Mouse (Mus musculus): ENCODE data around the gene Birc6.

The Birc6 gene

GRCm38 (mm10) chr17:74707637-74708152 lies 179.6 kb downstream of the Birc6 start:
- in situ Hi-C loops (cut with MseI, MboI), result no loop called here

DNA sequence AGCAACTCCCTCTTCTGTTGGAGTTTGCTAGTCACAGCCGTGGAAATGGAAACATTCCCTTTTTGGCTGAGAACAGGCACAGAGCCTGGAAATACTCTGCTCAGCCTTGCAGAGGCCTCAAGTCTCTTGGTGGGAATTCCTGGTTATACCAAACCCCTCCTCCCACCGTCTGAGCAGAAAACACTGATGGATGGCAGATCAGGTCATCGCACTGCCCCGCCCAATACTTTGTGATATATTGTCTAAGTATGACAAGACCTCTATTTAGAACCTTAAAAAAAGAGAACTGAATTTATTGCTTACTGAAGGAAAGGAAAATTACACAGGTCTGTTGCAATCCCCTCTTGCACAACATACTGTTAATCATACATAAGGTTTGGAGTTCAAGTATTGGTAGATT lies 182.6 kb downstream of the Birc6 start:
- in situ Hi-C loops (cut with MseI, MboI), result no loop called here

DNA sequence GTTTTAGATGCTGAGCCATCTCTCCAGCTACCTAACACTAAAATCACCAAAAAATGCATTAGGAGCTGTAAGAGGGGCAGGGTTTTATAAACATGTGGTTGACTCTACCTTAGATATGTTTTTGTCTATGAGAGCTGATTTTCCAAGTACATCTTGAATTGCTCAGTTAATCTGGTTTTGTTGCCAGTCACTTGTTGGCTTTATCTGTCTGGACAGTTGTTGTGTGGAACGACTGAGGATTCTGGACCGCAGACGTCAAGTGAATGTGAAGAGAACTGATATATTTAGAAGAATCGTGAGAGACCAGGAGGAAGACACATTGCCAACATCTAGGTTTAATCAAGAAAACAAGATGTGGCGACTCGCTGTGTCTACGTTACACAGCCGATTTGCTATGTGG lies 183.5 kb downstream of the Birc6 start:
- in situ Hi-C loops (cut with MseI, MboI), result no loop called here

GRCm38 (mm10) chr17:74715128-74715527 lies 187.0 kb downstream of the Birc6 start:
- in situ Hi-C loops (cut with MseI, MboI), result no loop called here

GRCm38 (mm10) chr17:74715724-74716123 lies 187.6 kb downstream of the Birc6 start:
- in situ Hi-C loops (cut with MseI, MboI), result no loop called here

- in situ Hi-C loops (cut with MseI, MboI), result no loop called here
Measured at GRCm38 (mm10) chr17:74716643-74717042, 188.5 kb downstream of the Birc6 start.

GRCm38 (mm10) chr17:74717091-74717617 lies 189.1 kb downstream of the Birc6 start:
- in situ Hi-C loops (cut with MseI, MboI), result no loop called here

GRCm38 (mm10) chr17:74717618-74718151 lies 189.6 kb downstream of the Birc6 start, which contains the start of gene Ttc27:
Gene Ttc27 (plus strand): TSS chr17:74717732.
- in situ Hi-C loops (cut with MseI, MboI), result no loop called here

GRCm38 (mm10) chr17:74732872-74733271 lies 204.8 kb downstream of the Birc6 start:
- in situ Hi-C loops (cut with MseI, MboI), result loop anchor here in 1 of 2 experiments (10.0 kb wide), 1 partner anchor 272 kb away; the partner anchor contains the start of gene Ltbp1

DNA sequence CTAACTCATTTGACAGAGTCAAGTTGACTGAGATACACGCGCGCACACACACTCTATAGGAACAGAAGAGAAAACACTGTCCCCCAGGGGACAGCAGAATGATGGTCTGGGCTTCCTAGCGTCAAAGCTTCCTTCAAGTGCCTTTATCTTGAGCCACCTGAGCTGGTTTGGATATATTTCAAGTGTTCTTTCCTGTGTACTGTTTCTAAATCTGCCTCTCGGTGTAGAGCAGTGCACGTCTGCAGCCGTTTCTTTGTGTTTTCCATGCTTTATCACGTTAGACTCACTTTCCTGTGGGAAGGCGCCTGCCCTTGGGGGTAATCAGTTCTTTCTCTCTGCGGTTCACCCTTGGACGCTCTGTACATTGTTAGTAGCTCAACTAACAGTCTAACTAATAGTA lies 207.3 kb downstream of the Birc6 start:
- in situ Hi-C loops (cut with MseI, MboI), result loop anchor here in 1 of 2 experiments (10.0 kb wide), 1 partner anchor 269 kb away; the partner anchor contains the start of gene Ltbp1

GRCm38 (mm10) chr17:74749659-74750058 lies 221.6 kb downstream of the Birc6 start:
- in situ Hi-C loops (cut with MseI, MboI), result no loop called here

- in situ Hi-C loops (cut with MseI, MboI), result no loop called here
Measured at GRCm38 (mm10) chr17:74751026-74751425, 222.9 kb downstream of the Birc6 start.

Data from mouse trophoblast stem cell (cell line).